Mouse (Mus musculus) embryonic fibroblast, embryonic 13.5 days (primary cell): ENCODE measurements around the gene Rad21l. TPM values are rescaled to one million over a fixed set of nuclear protein-coding genes. Genes with fewer than 3 reads are reported as not detected.
A peak's percentile ranks its signal among the peaks of the same experiment; 100 is the strongest.

Experiments used
- H3K27ac ChIP-seq: 2 replicates; pipeline ENCODE4 v1.5.1; 2012; ENCODE audit warnings: low read length, control low read depth, inconsistent platforms; ENCODE audit not compliant: insufficient read depth
- H3K4me1 ChIP-seq: 2 replicates; pipeline ENCODE4 v1.6.1; 2011; ENCODE audit warnings: low read length; ENCODE audit not compliant: control insufficient read depth, insufficient read depth
- H3K4me3 ChIP-seq: 2 replicates; pipeline ENCODE4 v1.5.1; 2011; ENCODE audit warnings: mild to moderate bottlenecking, control low read depth, low read length; ENCODE audit not compliant: insufficient read depth
- CTCF ChIP-seq: IDR thresholded peaks from 2 replicates; pipeline ENCODE4 v1.5.1; 2011; ENCODE audit warnings: mild to moderate bottlenecking, control low read depth, low read length, moderate library complexity, borderline replicate concordance; ENCODE audit not compliant: insufficient read depth
- POLR2A ChIP-seq: IDR thresholded peaks from 2 replicates; pipeline ENCODE4 v1.6.1; 2011; ENCODE audit warnings: low read depth, mild to moderate bottlenecking, control low read depth, low read length, moderate library complexity
- polyA plus RNA-seq: library from polyadenylated mRNA; stranded (reverse); fragments of >200 nt; gene quantifications from 2 replicates; pipeline ENCODE4 v1.2.4, GENCODE M21; 2011; ENCODE audit warnings: low read depth; ENCODE audit not compliant: missing spikeins, insufficient read length

The Rad21l gene
- not detected in 2 replicates for polyA plus RNA-seq

DNA sequence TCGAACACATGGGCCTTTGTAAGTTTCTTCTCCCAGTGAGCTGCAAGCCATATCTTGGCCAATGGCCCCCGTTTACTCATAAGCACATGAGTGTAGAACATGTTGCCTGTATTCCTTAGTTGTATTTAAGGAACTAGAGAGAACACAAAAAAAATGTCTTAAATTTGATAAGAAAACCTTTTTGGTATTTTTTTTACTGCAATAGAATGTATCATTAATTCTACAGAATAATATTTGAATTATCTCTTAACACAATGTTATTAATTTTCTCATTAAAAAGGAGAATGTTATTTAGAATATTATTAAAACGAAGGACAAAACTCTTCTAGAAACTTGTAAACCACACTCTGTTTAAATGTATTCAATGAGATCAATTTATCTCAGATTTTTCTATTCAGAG, at the start of gene Rad21l:
Gene Rad21l (minus strand): TSS at position 101 of the 400 bp plus-strand sequence.
- TF ChIP-seq POLR2A, result no peak
- TF ChIP-seq CTCF, result no peak
- H3K4me3 ChIP-seq, result no peak within 1 kb of the TSS

DNA sequence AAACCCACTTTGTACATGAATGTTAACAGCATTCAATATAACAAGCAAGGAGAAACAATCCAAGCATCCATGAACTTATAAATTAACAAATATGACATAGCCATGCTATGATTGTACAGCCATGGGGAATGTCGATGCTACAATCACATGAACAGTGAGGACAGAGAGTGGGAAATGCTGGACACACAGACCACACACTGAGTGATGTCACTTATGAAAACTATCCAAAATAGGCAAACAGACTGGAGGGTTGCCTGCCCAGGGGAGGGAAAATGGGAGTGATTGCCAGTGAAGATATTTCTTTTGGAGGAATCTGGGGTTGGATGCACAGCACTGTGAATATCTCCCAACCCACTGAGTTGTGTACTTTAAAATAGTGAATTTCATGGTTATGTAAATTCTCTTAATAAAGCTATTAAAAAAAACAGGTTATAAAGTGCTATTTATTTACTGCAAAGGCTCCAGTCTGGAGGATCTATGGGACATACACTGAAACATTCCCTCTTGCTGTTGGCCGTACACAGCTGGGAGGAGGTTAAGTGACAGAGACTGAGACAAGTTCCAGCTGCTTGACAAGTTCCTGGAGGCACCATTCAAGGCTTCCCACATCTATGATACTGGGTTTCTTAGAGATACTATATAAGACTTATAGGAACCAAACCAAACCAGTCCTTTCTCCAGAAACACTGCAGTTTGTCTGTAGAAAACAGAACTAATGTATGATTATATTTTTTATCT, 48.2 kb upstream of the Rad21l start:
- no peak overlapping the region for H3K4me3 ChIP-seq
- TF ChIP-seq POLR2A, result no peak
- TF ChIP-seq CTCF, result no peak
- no peaks in the 10 kb centered on the region for H3K4me1 ChIP-seq
- H3K27ac ChIP-seq, result no peak overlapping the region

More for the DNA sequence above, at the start of gene Rad21l:
- no peaks in the 10 kb centered on the region for H3K4me1 ChIP-seq
- no peak within 1 kb of the TSS for H3K27ac ChIP-seq

DNA sequence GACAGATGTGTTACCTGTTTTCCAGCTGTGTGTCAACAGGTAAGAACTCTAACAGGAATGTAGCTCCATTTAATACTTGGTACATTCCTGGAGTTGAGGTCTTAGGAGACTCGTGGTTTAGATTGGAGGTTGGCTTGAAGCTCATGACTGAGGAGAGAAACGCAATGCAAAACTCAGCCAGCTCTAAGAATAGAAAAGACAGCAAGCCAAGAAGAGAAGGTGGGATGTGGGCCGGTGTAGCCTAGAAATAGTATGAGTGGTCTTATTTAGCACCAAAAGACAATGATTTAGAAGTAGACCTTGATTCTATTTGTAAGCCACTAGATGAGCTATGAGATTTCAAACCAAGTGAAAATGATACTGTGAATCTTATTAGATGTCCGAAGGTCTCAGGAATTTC, 47.2 kb upstream of the Rad21l start:
- H3K4me1 ChIP-seq, result no peaks in the 10 kb centered on the region
- no peak overlapping the region for H3K4me3 ChIP-seq
- TF ChIP-seq POLR2A (no peak), CTCF (no peak)

DNA sequence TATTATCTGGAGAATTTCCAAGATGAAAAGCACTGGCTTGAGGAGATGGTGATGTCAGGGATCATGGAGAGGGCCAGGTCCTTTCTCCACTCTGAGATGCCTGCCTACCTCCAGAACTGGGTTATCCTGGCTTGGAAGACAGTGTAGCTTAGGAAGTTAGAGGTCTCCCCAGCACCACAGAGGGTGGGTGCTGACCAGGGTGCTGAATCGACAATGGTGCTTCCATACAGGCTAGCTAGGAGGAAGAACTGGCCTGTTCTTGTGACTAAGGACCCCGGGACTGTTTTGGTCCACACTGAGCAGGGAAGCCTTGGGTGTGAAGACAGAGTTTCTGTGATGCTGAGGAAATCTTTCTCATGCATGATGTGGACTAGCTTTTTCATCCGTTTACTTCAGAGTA, 44.3 kb upstream of the Rad21l start:
- Histone ChIP-seq H3K4me3 (no peak overlapping the region), H3K27ac (no peak overlapping the region), H3K4me1 (no peaks in the 10 kb centered on the region)
- no peak for TF ChIP-seq POLR2A
- no peak for TF ChIP-seq CTCF

More for the DNA sequence above, 47.2 kb upstream of the Rad21l start:
- no peak overlapping the region for H3K27ac ChIP-seq

DNA sequence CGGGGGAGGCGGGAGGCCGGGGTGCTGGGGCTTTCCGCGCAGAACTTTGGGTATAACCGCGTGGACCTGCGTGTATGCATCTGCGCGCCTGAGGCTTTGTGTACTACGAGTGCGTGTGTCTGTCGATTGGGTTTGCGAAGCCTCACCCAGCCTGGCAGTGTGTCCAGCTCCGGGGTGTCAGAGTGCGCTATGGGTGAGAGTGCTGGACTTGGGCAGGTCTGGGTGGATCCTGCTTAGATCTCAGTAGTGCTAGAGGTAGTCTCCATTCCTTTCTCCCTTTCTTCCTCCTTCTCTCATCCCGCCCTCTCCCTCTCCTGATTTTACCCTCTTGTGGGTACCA, 34.5 kb upstream of the Rad21l start:
- TF ChIP-seq POLR2A (no peak), CTCF (no peak)
- peak overlapping the region; percentile 20 for H3K4me3 ChIP-seq
- H3K4me1 ChIP-seq, result peaks cover 5% of the 10 kb centered on the region; the same call in 1 of the 2 replicates
- H3K27ac ChIP-seq, result no peak overlapping the region

DNA sequence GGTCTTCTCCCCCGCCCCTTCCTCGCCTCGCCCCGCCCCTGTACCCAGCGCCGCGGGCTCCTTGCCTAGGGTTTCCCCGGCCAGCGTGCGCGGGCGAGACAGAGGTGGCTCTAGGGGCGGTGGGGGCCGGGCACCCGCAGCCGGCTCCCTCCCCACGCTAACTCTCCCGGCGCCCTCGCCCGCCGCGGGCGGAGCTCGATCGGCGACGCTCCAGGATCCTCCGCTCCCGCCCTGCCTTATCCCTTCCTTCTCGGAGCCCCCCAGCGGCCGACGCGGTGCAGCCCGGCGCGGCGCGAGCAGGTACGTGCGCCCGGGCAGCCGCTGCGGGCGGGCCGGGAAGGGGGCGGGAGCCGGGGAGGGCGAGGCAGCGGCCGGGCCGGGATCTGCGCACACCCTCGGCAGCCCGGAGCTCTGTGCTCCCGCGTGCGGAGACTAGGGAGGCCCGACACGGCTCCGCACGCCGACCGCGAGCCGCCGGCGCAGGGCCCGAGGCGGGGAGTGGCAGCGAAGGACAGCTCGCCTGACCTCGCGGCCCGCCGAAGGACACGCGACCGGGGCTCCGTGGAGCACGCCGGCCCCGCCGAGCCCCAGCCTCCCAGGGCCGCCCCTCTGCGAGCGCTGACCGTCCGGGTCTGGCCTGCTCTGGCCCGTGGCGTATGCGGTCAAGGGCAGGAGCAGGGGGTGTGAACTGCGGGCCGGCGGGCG, 34.0 kb upstream of the Rad21l start:
- 0 out of 2 replicates have a peak, but pooled peaks have one; percentile 8 for TF ChIP-seq CTCF
- TF ChIP-seq POLR2A, result no peak
- no peak overlapping the region for H3K27ac ChIP-seq
- H3K4me1 ChIP-seq, result peaks cover 5% of the 10 kb centered on the region; the same call in 1 of the 2 replicates
- H3K4me3 ChIP-seq, result peak overlapping the region; percentile 20

DNA sequence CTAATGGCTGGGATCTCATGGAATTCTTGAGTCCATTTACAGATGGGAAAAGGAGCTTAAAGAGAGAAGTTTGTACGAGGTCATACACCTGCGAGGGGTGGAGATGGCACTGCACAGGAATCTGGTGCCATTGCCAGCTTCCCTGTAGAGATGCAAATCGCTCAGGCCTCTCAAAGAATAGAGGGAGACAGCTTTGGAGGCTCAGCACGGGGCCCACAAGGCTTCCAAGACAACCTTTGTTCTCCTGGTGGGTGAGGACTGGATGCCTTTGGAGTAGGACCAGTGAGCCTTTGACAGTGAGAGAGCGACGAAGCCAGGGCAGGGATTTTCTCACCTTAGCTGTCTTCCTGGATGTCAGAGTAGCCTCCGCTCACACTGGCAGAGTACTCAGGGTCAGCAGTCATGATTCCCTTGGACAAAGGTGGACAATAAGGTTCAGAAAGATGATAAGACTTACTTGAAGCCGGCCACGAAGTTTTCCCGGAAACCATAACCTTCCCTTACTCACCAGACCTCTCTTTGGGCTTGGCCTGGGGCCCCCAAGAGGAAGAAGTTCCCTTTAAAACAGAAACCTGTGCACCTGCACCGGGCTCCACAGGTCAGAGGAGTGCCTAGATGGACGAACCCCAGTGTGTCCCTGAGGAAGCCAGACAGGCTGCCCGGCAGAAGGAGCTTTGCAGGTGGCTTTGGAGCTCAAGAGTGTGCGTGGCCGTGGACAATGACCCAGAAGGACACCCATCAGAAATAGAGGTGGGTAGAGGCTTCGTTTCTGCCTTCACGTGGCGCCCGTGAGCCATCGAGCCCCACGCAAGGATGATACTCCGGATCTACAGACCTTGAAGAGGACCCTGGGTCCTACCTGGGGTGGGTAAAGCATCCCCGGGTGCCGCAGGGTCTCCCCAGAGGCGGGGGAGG, 33.2 kb upstream of the Rad21l start, which contains the start of gene Tmem74b:
Gene Tmem74b (plus strand): TSS at position 778 of the 915 bp plus-strand sequence.
- Histone ChIP-seq H3K27ac (no peak within 1 kb of the TSS), H3K4me3 (peak within 1 kb of the TSS; percentile 20), H3K4me1 (peaks cover 5% of the 10 kb centered on the region; the same call in 1 of the 2 replicates)
- TF ChIP-seq CTCF, result no peak
- TF ChIP-seq POLR2A, result no peak

DNA sequence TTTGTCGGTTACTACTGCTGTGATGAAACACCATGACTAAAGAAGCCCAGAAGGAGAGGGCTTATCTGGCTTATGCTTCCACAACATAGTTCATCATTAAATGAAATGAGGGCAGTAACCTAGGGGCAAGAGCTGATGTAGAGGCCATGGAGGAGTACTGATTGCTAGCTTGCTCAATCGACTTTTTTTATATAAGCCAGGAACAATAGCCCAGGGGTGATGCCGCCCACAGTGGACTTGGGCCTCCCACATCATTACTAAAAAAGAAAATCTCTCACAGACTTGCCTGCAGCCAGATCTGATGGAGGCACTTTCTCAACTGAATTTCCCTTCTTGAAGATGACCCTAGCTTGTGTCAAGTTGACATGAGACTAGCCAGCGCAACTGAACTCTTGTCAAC, 14.6 kb upstream of the Rad21l start:
- H3K27ac ChIP-seq, result no peak overlapping the region
- no peak for TF ChIP-seq POLR2A
- no peak for TF ChIP-seq CTCF
- no peak overlapping the region for H3K4me3 ChIP-seq
- H3K4me1 ChIP-seq, result no peaks in the 10 kb centered on the region

DNA sequence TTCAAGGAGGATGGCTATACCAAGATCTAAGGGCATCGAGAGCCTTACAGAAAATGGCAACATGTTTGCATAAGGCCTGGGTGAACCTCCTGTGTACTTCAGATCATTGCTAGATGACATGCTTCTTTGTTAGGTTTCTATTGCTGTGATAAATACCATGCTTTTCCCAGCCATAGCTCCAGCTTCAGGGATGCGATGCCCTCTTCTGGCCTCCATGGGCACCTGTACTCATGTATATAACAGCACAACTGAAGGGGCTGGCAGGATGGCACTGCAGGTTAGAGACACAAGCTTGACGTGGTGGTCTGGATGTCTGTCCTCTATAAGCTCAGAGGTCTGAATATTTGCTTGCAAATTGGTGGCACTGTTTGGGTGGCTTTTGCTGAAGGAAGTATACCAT, 14.0 kb upstream of the Rad21l start:
- Histone ChIP-seq H3K4me3 (no peak overlapping the region), H3K4me1 (no peaks in the 10 kb centered on the region), H3K27ac (no peak overlapping the region)
- TF ChIP-seq CTCF (peak; percentile 36; the same call in 1 of the 2 replicates), POLR2A (no peak)
